Mouse (Mus musculus): ENCODE results near the gene Akap8.
A peak's percentile ranks its signal among the peaks of the same experiment; 100 is the strongest.

Gene Akap8

DNA sequence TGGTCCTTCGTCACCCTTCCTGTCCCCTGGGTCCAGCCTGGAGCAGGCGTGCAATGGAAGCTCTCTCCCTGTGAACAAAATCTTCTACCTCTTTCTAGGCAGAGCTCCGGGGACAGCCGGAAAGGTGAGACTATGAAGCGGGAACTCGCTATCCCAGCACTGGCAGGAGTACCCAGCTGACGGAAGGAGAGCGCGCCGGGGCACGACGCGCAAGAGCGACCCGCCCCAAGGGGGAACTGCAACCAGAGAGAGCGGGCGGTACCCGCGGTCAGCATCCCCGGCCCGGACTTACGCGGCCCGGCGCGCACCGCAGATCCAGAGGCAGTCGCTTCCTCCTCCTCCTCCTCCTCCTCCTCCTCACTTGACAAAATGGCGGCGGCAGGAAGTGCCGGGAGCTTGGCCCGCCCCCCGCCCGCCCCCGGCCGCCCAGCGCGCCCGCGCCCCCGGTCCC is 37.2 kb downstream of the Akap8 start:
- DNase-seq (ENCODE audit: low spot score in 2 of 2) = peak; percentile 31 to 40

DNA sequence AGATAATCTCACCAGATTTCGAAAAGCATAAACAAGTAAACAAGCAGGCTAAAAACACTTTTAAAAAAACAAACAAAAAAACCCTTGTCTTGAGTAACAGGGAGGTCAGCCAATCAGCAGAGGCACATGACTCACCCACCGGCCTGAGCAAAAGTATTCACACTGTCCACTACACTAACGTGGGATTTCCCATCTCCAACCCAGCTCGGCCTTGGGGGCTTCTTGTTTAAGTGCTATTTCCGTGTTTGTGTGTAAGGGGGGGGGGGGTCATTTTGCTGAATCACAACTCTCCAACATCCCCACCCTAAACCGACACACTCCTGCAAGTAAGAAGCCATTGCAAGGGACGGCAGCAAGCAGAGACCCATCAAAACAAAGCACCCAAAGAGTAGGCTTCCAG is 37.7 kb downstream of the Akap8 start:
- peak in 1 of 2 experiments; percentile 13 for DNase-seq (ENCODE audit: low spot score in 2 of 2)

DNA sequence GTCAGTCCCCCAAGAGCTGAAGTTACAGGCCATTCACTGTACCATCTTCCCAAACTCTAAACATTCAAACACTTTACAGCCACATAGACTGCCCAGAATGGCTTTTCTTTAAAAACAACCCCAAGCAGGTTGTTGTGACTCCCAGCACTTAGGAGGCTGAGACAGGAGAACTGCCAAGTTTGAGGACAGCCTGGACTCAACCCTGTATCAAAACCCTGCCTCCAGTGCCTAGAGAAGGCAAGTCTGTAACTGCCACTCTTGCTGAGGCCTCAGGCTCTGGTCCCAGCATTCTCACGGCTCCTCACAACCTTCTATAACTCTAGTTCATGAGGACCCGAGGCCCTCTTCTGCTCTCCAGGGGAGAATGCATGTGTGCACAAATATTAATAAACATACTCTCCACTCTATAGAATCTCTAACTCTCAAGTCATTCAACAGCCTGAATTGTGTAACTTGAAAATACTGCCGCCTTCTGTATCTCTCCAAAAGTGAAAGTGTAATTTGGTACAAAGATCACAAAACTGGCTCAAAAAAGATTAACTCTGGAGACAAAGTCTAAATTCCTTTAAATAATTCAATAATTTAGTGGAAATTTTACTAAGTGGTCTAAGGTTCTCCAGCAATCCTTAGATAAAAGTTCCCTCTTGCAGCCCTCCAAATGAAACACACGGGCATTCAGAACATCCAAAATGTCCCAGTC is 39.3 kb downstream of the Akap8 start:
- DNase-seq (ENCODE audit: low spot score in 2 of 2) = no peak

DNA sequence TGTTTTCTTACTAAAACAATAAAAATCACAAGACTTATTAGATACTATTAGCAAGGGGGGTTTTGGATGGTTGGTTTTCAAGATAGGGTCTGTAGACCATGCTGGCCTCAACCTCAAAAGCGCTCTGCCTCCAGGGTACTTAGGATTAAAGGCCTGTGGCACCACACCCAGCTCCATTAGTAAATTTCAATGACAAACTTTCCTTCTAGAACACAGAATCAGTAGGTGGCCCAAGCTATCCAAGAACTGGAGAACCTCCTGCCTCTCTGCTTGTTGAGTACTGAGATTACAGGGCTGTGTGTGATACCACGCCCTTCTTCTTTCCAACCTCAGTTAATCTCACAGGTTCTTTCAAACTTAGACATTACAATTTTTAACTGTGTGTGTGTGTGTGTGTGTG is 39.9 kb downstream of the Akap8 start:
- DNase-seq (ENCODE audit: low spot score in 2 of 2) = no peak

DNA sequence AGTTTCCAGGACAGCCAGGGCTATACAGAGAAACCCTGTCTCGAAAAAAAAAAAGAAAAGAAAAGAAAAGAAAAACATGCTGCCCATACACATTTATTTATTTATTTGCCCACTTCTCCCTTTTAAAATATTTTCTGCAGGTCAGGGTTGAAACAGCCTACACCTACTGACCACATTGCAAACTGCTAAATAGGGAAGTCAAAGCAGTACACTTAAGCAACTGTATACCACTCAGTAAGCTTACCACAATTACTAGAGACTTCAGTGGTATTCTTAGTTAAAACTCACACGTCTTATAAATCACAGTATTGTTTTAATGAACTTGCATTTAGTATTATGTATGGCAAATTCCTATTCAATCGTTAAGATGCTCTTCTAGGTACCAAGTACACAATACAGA is 40.5 kb downstream of the Akap8 start:
- DNase-seq (ENCODE audit: low spot score in 2 of 2) = no peak

DNA sequence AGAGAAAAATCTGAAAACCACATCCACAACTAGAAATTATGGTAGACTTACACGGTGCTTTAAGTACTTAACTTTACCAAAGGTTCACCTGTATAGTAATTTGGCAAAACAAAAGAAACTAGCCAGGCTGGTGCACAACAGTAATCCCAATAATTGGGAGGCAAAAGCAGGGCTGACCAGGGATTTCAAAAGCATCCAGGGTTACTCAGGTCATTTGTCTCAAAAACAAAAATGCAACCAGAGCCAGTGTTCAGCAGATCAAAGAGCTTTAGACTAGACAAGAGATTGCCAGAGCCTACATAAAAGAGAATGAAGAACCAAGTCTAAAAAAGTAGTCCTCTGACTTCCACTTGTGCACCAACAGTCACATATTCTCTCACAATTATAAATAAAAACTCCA is 43.8 kb downstream of the Akap8 start:
- no peak for DNase-seq (ENCODE audit: low spot score in 2 of 2)

DNA sequence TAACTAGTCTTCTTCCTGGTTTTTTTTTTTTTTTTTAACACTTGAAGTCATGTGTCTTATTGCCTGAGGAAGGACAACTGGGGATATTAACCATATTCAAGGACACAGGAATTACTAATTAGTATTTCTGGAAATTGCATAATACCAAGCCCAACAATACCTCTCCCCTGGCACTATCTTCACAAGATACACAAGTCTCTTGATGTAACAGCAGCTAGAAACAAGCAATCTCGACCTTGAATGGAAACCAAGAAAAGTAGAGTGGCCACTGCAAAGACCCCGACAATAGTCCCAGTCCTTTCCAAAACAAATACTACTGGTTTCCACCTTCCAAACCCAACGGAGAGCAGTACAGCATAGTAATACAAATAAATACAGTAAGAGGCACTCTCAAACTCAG is 45.5 kb downstream of the Akap8 start:
- no peak for DNase-seq (ENCODE audit: low spot score in 2 of 2)

DNA sequence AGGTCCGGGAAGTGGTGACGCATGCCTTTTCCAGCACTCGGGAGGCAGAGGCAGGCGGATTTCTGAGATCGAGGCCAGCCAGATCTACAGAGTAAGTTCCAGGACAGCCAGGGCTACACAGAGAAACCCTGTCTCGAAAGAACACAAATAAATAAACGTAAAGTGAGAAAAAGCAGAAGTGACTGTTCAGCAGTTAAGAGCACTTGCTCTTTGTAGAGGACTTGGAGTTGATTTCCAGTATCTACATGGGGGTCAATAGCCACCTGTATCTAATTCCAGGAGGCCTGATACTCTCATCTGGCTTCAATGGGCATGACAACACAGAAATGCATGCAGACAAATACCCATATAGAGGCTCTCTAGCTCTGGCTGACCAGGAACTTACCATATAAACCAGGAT is 51.9 kb downstream of the Akap8 start:
- DNase-seq (ENCODE audit: low spot score in 2 of 2) = no peak

DNA sequence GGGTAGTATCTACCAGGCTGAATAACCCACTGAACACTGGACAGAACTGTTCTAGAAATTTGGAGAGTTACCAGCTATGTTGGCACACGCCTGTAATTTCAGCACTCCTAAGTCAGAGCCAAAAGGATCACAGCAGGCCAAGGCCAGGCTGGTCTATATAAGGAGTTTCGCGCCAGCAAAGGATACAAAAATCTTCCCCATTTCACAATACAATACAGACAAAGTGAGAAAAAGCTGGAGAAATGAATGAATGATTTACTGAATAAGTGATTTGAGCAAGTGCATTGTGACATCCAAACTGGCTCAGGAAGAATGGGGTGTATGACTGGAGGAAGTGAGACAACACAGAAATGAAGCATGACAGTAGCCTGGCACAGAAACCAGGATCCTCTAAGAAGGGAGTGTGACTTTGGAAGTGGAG is 52.5 kb downstream of the Akap8 start:
- no peak for DNase-seq (ENCODE audit: low spot score in 2 of 2)

DNA sequence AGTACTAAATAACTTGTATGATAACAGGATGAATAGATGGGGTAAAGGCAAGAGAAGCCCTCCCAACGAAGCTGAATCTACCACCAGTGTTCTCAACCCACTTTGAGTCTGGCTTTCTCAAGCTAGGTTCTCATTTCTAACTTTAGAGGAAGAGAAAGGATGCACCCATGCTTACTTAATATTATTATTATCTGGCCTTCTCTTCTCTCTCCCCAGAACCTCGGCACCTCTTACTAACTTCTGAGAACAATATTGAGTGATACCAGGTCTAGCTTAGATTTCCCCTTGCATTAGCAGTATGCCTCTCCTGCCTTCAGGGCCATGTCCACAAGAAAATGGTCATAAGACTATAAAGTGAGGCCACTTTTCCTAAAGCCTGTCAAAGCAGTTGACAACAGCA is 52.9 kb downstream of the Akap8 start:
- no peak for DNase-seq (ENCODE audit: low spot score in 2 of 2)

DNA sequence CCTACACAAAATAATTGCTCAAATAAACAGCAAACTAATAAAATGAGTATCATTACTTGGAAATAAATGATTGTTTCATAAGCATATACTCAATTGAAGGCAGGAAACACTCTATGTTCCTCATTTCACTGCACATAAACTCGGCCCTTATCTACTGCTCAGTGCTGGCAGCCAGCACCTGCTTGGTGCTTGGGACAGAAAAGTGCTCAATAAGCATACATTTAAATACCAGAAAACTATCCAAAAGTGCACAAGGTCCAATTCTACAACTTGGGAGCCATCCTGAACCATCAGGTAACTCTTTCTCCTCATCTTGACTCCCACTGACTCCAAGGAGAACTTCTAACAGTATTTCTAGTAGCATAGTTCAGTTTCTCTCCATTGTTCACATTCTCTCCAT is 53.4 kb downstream of the Akap8 start:
- DNase-seq (ENCODE audit: low spot score in 2 of 2) = no peak

DNA sequence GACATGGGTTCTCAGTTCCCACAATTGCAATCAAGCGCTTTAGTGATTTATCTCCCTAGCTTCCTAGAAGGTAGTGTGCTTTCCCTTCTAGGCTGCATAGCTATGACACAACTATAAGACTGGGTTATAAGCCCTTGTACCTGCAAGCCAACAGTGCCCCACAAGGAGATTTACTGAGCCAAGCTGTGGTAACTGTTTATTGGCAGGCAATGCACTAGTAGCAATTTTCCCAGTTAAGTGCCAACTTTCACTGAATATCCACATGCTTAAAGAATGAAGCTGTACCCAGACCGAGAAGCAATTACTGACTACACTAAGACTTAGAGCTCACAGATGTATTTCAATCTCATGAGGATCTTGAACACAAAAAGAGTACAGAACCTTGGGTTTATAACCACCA is 57.4 kb downstream of the Akap8 start:
- no peak for DNase-seq (ENCODE audit: low spot score in 2 of 2)

DNA sequence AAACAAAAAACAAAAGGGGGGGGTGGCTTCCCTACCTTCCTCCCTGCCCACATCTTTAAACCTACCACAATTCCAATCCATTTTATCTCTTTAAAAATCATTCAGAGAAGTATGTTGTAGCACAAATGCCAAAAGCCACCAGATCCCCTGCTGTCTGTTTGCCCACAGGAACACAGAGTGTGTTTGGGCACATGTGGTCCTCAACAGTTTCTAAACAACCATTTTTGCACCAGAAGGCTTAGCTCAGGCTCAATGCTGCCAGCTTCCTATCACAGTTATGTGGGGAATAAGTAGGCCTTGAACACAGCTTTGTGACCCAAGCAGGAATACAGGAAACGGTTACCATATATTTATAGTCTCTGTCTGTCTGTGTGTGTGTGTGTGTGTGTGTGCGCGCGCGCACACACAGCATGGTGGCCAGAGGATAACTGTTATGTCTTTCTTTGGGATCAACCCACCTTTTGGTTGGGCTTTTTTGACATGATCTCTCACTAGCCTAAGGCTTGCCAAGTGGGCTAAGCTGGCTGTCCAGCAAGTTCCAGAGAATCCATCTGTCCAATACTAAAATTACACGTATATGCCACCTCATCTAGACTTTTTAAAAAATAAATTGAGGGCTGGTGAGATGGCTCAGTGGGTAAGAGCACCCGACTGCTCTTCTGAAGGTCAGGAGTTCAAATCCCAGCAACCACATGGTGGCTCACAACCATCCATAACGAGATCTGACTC is 58.0 kb downstream of the Akap8 start:
- DNase-seq (ENCODE audit: low spot score in 2 of 2) = no peak

DNA sequence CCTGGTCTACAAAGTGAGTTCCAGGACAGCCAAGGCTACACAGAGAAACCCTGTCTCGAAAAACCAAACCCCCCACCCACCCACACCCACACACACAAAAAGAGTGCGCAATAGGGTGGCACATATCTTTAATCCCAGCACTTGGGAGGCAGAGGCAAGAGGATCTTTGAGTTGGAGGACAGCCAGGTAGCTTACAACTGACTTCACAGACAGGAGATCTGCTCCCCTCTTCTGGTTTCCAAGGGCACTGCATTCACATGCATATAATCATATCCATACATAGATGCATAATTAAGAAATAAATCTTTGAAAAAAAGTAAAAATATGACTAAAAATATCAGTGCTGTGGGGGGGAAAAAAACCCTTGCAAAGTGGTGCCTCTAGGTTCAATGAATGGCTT is 62.2 kb downstream of the Akap8 start:
- DNase-seq (ENCODE audit: low spot score in 2 of 2) = no peak

DNA sequence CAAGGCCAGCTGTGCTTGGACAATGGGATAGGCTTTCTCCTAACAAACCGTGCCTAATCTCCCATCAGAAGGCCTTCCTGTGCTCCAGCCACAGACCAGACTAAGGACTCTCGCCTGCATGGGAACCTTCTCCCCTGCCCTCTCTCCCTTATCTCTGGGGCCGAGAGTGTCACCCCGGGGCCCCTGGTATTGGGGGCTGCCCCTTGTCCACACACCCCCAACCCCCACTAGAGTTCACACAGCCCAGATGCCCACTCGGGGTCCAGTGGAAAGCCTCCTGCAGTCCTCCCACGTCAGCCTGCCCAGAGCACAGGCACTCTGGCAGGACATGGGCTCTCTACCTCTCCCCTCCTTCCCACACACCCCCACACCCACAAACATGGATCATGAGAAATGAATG is 63.1 kb downstream of the Akap8 start:
- no peak for DNase-seq (ENCODE audit: low spot score in 2 of 2)

DNA sequence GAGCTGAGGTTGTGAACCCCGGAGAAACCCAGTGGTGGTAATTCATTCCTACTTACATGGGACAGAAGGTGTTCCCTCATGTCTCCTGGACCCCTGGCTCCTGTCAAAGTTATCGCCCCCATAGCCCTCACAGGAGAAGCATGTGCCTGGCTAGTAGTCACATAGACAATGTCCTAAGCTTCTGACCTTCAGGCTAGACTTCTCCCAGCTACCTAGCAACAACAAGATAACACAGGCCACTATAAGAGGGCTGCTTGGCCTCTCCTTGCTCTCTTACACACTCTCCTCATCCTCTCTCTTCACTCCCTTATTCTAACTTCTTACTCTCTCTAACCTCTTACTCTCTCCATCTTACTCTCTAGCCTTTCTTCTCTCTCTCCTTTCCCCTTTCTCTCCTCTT is 63.6 kb downstream of the Akap8 start:
- no peak for DNase-seq (ENCODE audit: low spot score in 2 of 2)

DNA sequence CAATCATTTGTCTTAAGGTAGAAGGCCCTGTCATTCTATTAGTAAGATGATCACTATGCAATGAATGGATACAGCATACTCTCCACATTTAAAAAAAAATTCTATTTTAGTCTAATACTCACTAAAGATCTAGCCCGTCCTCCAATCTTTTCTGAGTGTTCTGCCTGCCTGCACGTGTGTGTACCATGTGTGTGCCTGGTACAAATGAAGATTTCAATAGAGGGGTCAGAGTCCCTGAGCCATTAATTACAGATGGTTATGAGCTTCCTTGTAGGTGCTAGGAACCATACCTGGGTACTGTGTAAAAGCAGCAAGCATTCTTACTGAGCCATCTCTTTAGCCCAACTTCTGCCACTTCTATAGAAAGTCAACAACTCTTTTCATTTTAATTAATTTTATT is 64.1 kb downstream of the Akap8 start:
- no peak for DNase-seq (ENCODE audit: low spot score in 2 of 2)
